Mouse (Mus musculus) kidney, adult 11 months (tissue): ENCODE measurements at regions not wholly inside any gene's neighbourhood (a gene's known extent, or its start where the extent isn't known, plus 50 kb on each side); places are given as distances from the start of the nearest gene placed in this dataset.

Source experiments
- DNase-seq: peaks from one replicate; pipeline ENCODE4 v3.0.0; 2022

DNA sequence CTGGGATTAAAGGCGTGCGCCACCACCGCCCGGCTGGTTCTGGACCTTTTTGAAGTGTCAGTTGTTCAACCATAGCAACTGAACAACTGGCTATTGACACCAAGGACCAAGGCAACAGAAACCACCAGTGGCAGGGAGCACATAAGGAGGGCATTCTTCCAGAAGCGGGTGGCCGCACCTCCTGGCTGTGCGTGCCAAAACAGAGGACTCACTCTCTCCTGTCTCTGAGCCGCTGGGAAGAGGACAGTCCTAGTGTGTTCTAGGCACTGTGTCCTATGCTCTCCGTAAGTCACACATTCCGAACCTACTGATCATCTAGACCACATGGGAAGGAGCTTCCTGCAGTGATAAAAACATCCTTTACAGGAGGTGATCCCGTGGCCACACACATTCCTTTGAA, 60.1 kb upstream of the Dlg1 start:
- no peak for DNase-seq

DNA sequence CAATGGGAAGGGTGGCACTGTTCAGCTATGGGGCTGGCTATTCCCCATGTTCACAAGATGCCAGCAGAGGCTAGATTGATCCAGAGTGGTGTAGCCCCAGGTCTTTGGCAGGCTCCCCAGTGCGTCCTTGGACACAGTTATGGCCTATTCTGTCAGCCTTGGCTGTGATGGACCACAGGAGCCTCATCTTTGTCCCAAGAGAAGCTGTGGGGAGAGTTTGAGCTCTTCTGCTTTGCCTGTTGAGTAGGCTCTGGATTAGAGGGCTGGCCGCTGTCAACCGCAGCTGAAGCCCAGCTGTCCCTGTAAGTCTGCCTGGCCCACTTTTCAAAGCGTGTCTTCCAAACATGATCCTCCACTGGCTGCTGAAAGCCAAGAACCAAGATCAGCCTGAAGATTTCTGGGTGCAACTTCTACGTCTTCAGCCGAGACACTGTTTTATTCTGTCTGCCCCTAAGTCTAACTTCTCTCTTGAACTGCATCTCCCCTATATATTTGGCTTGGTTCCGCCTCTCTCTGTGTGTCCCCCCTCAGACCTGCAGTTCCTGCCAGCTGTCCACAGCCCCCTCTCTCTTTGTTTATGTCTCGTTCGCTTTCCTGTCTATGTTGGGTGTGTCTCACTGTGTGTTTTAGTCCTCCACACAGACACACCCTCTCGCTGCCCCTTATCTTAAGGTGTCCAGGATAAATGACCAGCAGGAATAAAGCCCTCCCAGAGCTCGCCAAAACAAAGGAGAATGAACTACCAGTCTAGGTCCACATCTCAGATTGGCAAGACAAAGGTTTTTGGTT, 56.7 kb upstream of the Dlg1 start:
- DNase-seq: no peak

DNA sequence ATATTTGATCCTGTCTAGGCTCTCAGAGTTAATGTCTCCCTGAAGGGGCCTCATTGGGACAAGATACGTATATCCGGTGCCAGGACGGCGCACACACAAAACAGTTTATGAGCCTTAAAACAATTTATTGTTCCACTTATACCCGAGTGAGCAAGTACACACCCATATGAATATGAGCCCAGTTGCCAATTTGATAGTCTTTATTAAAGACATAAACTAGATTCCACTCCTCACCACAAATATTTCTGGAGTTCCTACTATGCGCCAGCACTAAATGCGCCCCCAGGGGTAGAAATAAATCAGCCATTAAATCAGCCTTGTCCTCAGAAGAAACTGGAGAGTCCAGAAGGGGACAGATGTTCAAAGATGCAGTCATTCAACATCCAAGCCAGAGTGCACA, 54.3 kb upstream of the Dlg1 start:
- no peak for DNase-seq

DNA sequence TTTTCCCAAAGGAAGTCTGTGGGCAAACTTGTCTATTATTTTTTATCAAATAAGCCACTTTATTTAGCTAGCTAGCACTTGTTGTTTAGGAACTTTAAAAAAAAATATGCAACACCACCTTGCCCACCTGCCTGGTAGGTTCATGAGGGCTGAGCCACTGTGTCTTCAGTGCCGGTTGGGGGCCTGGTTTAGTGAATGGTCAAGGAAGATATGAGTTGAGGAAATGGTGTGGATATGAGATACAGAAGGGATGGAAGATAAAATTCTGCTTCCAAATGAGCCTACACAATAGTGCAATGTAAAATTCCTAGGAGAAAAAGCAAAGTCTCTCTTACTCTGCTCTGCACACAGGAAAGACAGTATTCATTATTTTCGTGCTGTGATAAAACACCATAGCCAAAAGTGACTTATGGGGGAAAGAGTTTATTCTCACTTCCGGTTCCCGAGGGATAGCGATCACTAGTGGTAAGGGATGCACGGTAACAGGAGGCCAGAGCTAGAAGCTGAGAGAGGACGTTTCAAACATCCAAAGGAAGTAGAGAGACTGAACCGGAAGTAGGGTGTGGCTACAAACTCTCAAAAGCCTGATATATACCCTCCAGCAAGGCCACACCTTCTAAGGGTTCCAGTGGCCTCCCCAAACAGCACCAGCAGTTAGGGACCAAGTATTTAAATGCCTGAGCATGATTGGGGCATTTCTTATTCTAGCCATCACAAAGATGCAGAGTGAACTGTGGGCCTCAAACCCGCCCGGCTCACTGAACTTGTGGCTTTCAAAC, 53.7 kb upstream of the Dlg1 start:
- no peak for DNase-seq
